In genomic region chr2:174658229-174658844, GRCm38 (mm10) we compare ENCODE assay signal across 11 mouse cellular contexts. TPM values are rescaled to one million over a fixed set of nuclear protein-coding genes. Genes with fewer than 3 reads are reported as not detected.
DNase-seq lines count a peak whose midpoint lies in the region; ATAC-seq and TF ChIP-seq lines count a peak whose summit lies in the region.
"Had no signal": no experiment of that assay in that cellular context is flagged by ENCODE, and none has a peak within 500 bp of the region (broad histone marks: within the 10 kb centered on the region; RNA-seq: fewer than 3 reads in every experiment).

No protein-coding gene starts in this region.

- no peak for TF ChIP-seq POLR2A in MEL (IDR thresholded peaks at IDR 0.05; ENCODE audit: control insufficient read depth in 1 of 2, insufficient read depth in 1 of 2, low read depth in 1 of 2, low read length in 2 of 2, poor library complexity in 1 of 2)
- TF ChIP-seq POLR2A in thymus, adult 2 months (IDR thresholded peaks at IDR 0.05; ENCODE audit: control insufficient read depth, extremely low read depth, insufficient read depth, low read length, poor library complexity), result no peak

- ATAC-seq in kidney, postnatal 0 days (replicated peaks; ENCODE audit: low FRiP score, low read depth), result no peak
- ATAC-seq in liver, embryonic 14.5 days (ENCODE audit: insufficient read depth), result peak; percentile 29; the same call in 1 of the 2 replicates
- no peak for ATAC-seq in hindbrain, embryonic 16.5 days

- 80% methylated on average over 8 of the region's 8 CpGs for WGBS in kidney, postnatal 0 days
- WGBS in liver, embryonic 14.5 days (ENCODE audit: insufficient replicate concordance), result 45% methylated on average over 8 of the region's 8 CpGs
- 72% methylated on average over 8 of the region's 8 CpGs for WGBS in thymus, adult 2 months
- 80% methylated on average over 8 of the region's 8 CpGs for whole genome bisulfite sequencing in hindbrain, embryonic 16.5 days

- no peaks in the 10 kb centered on the region for H3K36me3 ChIP-seq in kidney, postnatal 0 days (ENCODE audit: insufficient read depth, low read length)
- no peaks in the 10 kb centered on the region for H3K36me3 ChIP-seq in MEL (ENCODE audit: control insufficient read depth in 1 of 2, insufficient read depth in 2 of 2, low read length in 2 of 2)
- no peaks in the 10 kb centered on the region for H3K36me3 ChIP-seq in liver, embryonic 14.5 days (replicated peaks; ENCODE audit: control insufficient read depth, insufficient read depth, low read depth)
- no peaks in the 10 kb centered on the region for H3K36me3 ChIP-seq in thymus, adult 2 months (ENCODE audit: control insufficient read depth, insufficient read depth, low read length)
- no peaks in the 10 kb centered on the region for H3K36me3 ChIP-seq in hindbrain, embryonic 16.5 days (ENCODE audit: control insufficient read depth, insufficient read depth, low read length)
- H3K36me3 ChIP-seq: embryonic facial prominence, embryonic 10.5 days; G1E had no signal

- H3K9ac ChIP-seq in kidney, postnatal 0 days (ENCODE audit: low read depth, low read length), result no peak overlapping the region
- H3K9ac ChIP-seq in MEL (ENCODE audit: control insufficient read depth, low read depth, low read length, poor library complexity, severe bottlenecking), result no peak overlapping the region
- no peak overlapping the region for H3K9ac ChIP-seq in liver, embryonic 14.5 days (replicated peaks)
- H3K9ac ChIP-seq in hindbrain, embryonic 16.5 days (ENCODE audit: low read depth, low read length), result no peak overlapping the region

- no peak for DNase-seq in kidney, postnatal 0 days (ENCODE audit: low spot score)
- no peak for DNase-seq in kidney, adult 18-20 months
- peak; percentile 52 for DNase-seq in MEL (ENCODE audit: low read depth, low spot score)
- no peak for DNase-seq in liver, embryonic 14.5 days (ENCODE audit: low read depth in 3 of 3, low spot score in 3 of 3)
- peak; percentile 63 for DNase-seq in thymus, adult 2 months
- no peak for DNase-seq in kidney, adult 8-10 months
- no peak for DNase-seq in layer of hippocampus, postnatal 10 days (ENCODE audit: low spot score in 2 of 2)
- DNase-seq: heart, postnatal 14 days had no signal

- H3K79me2 ChIP-seq in MEL (ENCODE audit: control insufficient read depth, insufficient read depth, low read length, poor library complexity), result no peaks in the 10 kb centered on the region

- TF ChIP-seq EP300 in MEL (IDR thresholded peaks at IDR 0.05; ENCODE audit: low read depth in 1 of 2, low read length in 2 of 2), result no peak
- no peak for TF ChIP-seq EP300 in liver, embryonic 14.5 days (IDR thresholded peaks at IDR 0.05; ENCODE audit: low read depth)

- TF ChIP-seq CTCF in kidney, postnatal 0 days (IDR thresholded peaks at IDR 0.05; ENCODE audit: low read depth), result peak; percentile 24; the same call in 1 of the 2 replicates
- TF ChIP-seq CTCF in MEL (IDR thresholded peaks at IDR 0.05 in 2 of 3, conservative IDR thresholded peaks at IDR 0.05 in 1 of 3; ENCODE audit: control insufficient read depth in 1 of 3, insufficient read depth in 1 of 3, low read depth in 2 of 3, low read length in 3 of 3, poor library complexity in 1 of 3, severe bottlenecking in 1 of 3), result peak; percentile 46 to 71 (median 59)
- TF ChIP-seq CTCF in liver, embryonic 14.5 days (IDR thresholded peaks at IDR 0.05; ENCODE audit: low read depth), result peak; percentile 56
- no peak for TF ChIP-seq CTCF in thymus, adult 2 months (IDR thresholded peaks at IDR 0.05; ENCODE audit: borderline replicate concordance, control insufficient read depth, extremely low read depth, insufficient read depth, low read length, poor library complexity)

- peak; percentile 83 for TF ChIP-seq RAD21 in MEL (IDR thresholded peaks at IDR 0.05; ENCODE audit: low read depth, low read length)

- no peak overlapping the region for H3K4me3 ChIP-seq in kidney, postnatal 0 days (replicated peaks; ENCODE audit: low read depth, low read length)
- no peak overlapping the region for H3K4me3 ChIP-seq in MEL (ENCODE audit: control insufficient read depth in 1 of 2, insufficient read depth in 1 of 2, low read depth in 2 of 2, low read length in 2 of 2)
- no peak overlapping the region for H3K4me3 ChIP-seq in liver, embryonic 14.5 days (ENCODE audit: insufficient read depth in 1 of 2, low read depth in 2 of 2, low read length in 2 of 2)
- H3K4me3 ChIP-seq in thymus, adult 2 months (ENCODE audit: control insufficient read depth, insufficient read depth, low read length), result no peak overlapping the region
- no peak overlapping the region for H3K4me3 ChIP-seq in hindbrain, embryonic 16.5 days (ENCODE audit: low read length)
- H3K4me3 ChIP-seq: embryonic facial prominence, embryonic 10.5 days had no signal

- no peaks in the 10 kb centered on the region for H3K27me3 ChIP-seq in kidney, postnatal 0 days (ENCODE audit: insufficient read depth, low read length)
- H3K27me3 ChIP-seq in MEL (ENCODE audit: control insufficient read depth in 1 of 2, insufficient read depth in 2 of 2, low read length in 2 of 2), result no peaks in the 10 kb centered on the region
- H3K27me3 ChIP-seq in liver, embryonic 14.5 days (ENCODE audit: control insufficient read depth, insufficient read depth, low read length), result no peaks in the 10 kb centered on the region
- H3K27me3 ChIP-seq in thymus, adult 2 months (ENCODE audit: control insufficient read depth, insufficient read depth, low read length), result no peaks in the 10 kb centered on the region
- no peaks in the 10 kb centered on the region for H3K27me3 ChIP-seq in hindbrain, embryonic 16.5 days (replicated peaks; ENCODE audit: control insufficient read depth, insufficient read depth, low read length)

- no peaks in the 10 kb centered on the region for H3K9me3 ChIP-seq in kidney, postnatal 0 days (replicated peaks; ENCODE audit: low read length)
- no peaks in the 10 kb centered on the region for H3K9me3 ChIP-seq in MEL (replicated peaks; ENCODE audit: insufficient read depth, low read length)
- H3K9me3 ChIP-seq in liver, embryonic 14.5 days (ENCODE audit: control insufficient read depth, low read length), result no peaks in the 10 kb centered on the region
- H3K9me3 ChIP-seq in hindbrain, embryonic 16.5 days (ENCODE audit: control insufficient read depth, low read length), result no peaks in the 10 kb centered on the region
- H3K9me3 ChIP-seq: embryonic facial prominence, embryonic 10.5 days had no signal

- no peak overlapping the region for H3K27ac ChIP-seq in kidney, postnatal 0 days
- H3K27ac ChIP-seq in MEL (ENCODE audit: control insufficient read depth, low read depth, low read length), result no peak overlapping the region
- no peak overlapping the region for H3K27ac ChIP-seq in liver, embryonic 14.5 days
- no peak overlapping the region for H3K27ac ChIP-seq in thymus, adult 2 months (ENCODE audit: control insufficient read depth, insufficient read depth, low read length)
- H3K27ac ChIP-seq in hindbrain, embryonic 16.5 days (ENCODE audit: low read depth, low read length), result no peak overlapping the region
- H3K27ac ChIP-seq: embryonic facial prominence, embryonic 10.5 days had no signal

- H3K4me2 ChIP-seq in kidney, postnatal 0 days (ENCODE audit: low read length), result no peak overlapping the region
- H3K4me2 ChIP-seq in liver, embryonic 14.5 days (ENCODE audit: low read depth), result no peak overlapping the region
- H3K4me2 ChIP-seq in hindbrain, embryonic 16.5 days (ENCODE audit: low read length), result no peak overlapping the region

- no peaks in the 10 kb centered on the region for H3K4me1 ChIP-seq in kidney, postnatal 0 days (replicated peaks; ENCODE audit: insufficient read depth, low read length)
- H3K4me1 ChIP-seq in MEL (ENCODE audit: control insufficient read depth in 1 of 2, insufficient read depth in 2 of 2, low read length in 2 of 2), result no peaks in the 10 kb centered on the region
- peaks cover 0 to 2% of the 10 kb centered on the region in 2 experiments; a peak in 1 of 4 replicates for H3K4me1 ChIP-seq in liver, embryonic 14.5 days (replicated peaks; ENCODE audit: control insufficient read depth in 2 of 2, insufficient read depth in 2 of 2, low read length in 1 of 2)
- no peaks in the 10 kb centered on the region for H3K4me1 ChIP-seq in thymus, adult 2 months (replicated peaks; ENCODE audit: control insufficient read depth, insufficient read depth, low read length)
- no peaks in the 10 kb centered on the region for H3K4me1 ChIP-seq in hindbrain, embryonic 16.5 days (ENCODE audit: control insufficient read depth, insufficient read depth, low read depth, low read length)

TF ChIP-seq in MEL, 35 proteins besides CTCF, POLR2A, EP300 and RAD21:
- TF ChIP-seq CHD1 (IDR thresholded peaks at IDR 0.05; ENCODE audit: low read depth, low read length), result no peak
- TF ChIP-seq ZC3H11A (IDR thresholded peaks at IDR 0.05; ENCODE audit: low read depth, low read length), result peak; percentile 73
- TF ChIP-seq TAL1 (IDR thresholded peaks at IDR 0.05; ENCODE audit: low read length), result no peak
- TF ChIP-seq SMC3 (IDR thresholded peaks at IDR 0.05; ENCODE audit: low read depth, low read length), result peak; percentile 74

RNA-seq across cellular contexts. Expression of gene Zfp831, which starts 15.0 kb away (rescaled TPM):
- polyA plus RNA-seq in kidney, postnatal 0 days (2015; fragmentation: Nextera tagmentation; extraction: Ambion mirVana), result not detected in 2 replicates
- total RNA-seq in MEL (2012; rRNA removed), result 1.4 and 2.3 TPM in 2 replicates
- 1 to 10 TPM in 1 of 2 experiments, not detected in 1; 4.1 TPM for polyA plus RNA-seq in MEL (2012; ENCODE audit: insufficient read depth in 1 of 2, insufficient read length in 2 of 2, low read depth in 1 of 2, low replicate concordance in 2 of 2, missing spikeins in 1 of 2)
- 0.02 and 0.03 TPM in 2 replicates for polyA plus RNA-seq in liver, embryonic 14.5 days (2012; rRNA removed)
- polyA plus RNA-seq in liver, embryonic 14.5 days (2014; fragmentation: Nextera tagmentation; extraction: Ambion mirVana), result 0.01 TPM in 1 of 2 replicates, not detected in the other
- 3.1 TPM in 2 replicates for polyA plus RNA-seq in thymus, adult 2 months (2012; rRNA removed)
- polyA plus RNA-seq in hindbrain, embryonic 16.5 days (2015; fragmentation: Nextera tagmentation; extraction: Ambion mirVana), result not detected in 2 replicates
- 1 to 10 TPM; 3.8 TPM for total RNA-seq in layer of hippocampus, postnatal 10 days (2021)
- polyA plus RNA-seq: embryonic facial prominence, embryonic 10.5 days; G1E had no signal

Comparison
In these comparisons a context has a peak if more than half of its experiments do, and no peak if none do; other contexts are left out.
1. DNase-seq: peak in MEL (single experiment) and thymus, adult 2 months (single experiment); none in kidney, postnatal 0 days (single experiment), kidney, adult 18-20 months (single experiment), liver, embryonic 14.5 days (0 of 3), kidney, adult 8-10 months (0 of 2) and layer of hippocampus, postnatal 10 days (0 of 2).